Mouse (Mus musculus) E14TG2a.4 (cell line): ENCODE data around the gene Dhx40.
"Not testable (repeated sequence)": the region's sequence is repeated elsewhere in the genome, so short reads cannot be mapped to it uniquely, and the experiment has no call there.

Experiments
- CTCF ChIP-seq: conservative IDR thresholded peaks from 2 replicates; pipeline ENCODE4 v1.5.1; 2014; ENCODE audit warnings: low read length
- POU5F1 ChIP-seq: IDR thresholded peaks from 2 replicates; pipeline ENCODE4 v1.6.1; 2014; ENCODE audit warnings: low read length, borderline replicate concordance

GRCm38 (mm10) chr11:86813256-86813655, 5.7 kb upstream of the Dhx40 start:
- TF ChIP-seq CTCF, POU5F1: not testable (repeated sequence)
